Mouse (Mus musculus): ENCODE data around the gene Dcakd.

The Dcakd gene

DNA sequence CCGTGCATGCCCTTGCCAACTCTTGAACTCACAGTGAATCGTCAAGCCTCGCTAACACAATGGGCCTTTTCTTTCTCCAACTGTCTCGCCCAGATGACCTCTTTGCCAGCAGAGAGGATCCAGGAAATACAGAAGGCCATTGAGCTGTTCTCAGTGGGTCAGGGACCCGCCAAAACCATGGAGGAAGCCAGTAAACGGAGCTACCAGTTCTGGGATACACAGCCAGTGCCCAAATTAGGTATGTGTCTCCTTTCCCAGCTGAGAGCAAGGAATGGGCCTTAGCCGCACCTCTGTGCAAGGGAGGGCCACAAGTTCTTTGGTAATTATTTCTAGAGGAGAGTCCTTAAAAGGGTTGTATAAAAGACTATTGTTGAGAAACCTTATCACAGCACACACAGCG lies 18.2 kb upstream of the Dcakd start:
- DNase-seq: no peak

DNA sequence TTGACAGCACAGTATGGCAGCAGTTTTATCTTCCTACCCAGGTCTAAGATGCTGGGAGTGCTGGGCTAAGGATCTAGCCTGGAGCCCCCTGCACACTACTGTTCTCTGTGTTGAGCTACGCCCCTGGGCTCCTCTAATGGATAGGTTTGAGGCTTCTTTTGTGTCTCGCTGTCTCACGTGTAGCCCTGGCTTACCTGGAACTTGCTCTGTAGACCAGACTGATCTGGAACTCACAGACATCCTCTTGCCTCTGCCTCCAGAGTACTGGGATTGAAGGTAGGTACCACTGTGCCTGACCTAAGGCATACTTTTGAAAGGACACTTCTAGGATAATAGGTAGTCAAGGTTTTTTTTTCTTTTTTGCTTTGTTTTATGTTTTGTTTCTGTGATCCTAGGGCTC lies 15.8 kb upstream of the Dcakd start:
- no peak for DNase-seq

DNA sequence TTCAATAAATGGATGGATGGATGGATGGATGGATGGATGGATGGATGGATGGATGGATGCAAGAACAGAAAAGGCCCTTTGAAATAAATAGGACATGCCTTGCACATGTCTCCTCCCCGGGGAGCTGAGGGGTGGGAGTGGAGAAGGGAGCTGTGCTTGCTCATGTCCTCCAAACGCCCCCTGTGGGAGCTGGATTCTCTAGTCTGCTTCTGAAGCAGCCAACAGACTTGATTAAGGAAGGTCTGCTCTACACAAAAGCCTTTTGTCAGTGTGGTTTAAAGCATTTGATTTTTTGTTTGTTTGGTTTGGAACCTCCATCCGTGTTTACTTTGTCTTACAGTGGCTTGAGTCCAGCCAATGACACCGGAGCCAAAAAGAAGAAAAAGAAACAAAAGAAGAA lies 14.7 kb upstream of the Dcakd start:
- DNase-seq: no peak

DNA sequence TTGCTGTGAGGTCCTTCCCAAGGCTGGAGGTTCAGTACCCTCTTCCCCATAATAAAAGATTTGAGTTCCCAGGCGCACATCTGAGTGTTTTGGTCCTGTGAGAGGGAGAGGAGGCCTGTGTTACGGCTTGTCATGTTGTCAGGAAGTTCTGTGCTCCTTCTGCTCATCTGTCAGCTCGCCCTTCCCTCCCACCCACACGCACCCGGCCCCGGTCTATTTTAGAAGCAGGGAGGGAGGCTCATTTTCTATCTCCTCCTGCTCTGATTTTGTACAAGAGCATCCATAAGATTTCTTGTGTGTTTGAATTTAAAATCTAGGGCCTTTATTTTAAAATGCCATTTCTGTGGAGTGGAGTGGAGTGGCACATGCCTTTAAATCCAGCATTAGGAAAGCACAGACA lies 9.9 kb upstream of the Dcakd start:
- DNase-seq: no peak

DNA sequence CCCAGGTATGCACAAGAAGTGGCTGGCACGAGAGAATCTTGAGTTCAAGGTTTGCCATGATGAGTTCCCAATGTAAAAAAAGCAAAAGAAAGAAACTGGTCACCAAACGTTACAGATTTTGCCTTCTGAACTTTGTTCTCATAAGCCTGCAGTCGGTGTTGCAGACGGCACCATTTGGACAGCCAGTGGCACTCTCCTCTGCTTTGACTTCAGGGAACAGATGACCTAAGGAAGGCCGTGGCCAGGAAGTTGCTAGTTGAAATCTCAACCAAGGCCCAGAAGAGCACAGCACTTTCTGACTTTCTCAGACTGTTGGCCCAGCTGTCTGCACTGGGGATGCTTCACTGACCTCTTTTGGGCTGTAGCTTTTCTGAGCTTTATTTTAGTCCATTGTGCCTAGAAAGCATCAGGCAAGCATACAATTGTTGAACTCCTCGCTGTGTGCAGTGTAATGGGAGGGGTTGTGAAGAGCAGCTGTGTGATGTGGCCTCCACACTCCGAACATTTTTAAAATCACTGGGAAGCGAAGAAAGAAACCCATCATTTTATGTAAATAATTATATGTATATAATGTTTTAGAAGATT lies 8.8 kb upstream of the Dcakd start:
- DNase-seq: no peak

DNA sequence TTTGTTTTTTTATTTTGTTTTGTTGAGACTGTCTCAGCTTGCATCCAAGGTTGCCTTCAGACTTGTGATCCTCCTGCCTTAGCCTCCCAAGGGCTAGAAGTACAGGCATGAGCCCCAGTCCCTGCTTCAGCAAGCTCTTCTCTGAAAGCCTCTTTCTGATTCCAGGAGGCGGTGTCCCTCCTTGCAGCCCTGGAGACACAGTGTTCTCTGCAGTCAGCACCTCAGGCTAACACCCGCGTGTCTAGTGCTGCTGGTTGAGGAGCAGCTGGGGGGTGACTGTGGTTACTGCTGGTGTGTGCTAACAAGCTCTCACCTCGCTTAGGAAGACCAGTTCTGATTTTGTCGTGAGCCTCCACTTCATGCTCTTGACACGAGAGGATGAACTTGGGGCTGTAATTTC lies 6.9 kb upstream of the Dcakd start:
- no peak for DNase-seq

DNA sequence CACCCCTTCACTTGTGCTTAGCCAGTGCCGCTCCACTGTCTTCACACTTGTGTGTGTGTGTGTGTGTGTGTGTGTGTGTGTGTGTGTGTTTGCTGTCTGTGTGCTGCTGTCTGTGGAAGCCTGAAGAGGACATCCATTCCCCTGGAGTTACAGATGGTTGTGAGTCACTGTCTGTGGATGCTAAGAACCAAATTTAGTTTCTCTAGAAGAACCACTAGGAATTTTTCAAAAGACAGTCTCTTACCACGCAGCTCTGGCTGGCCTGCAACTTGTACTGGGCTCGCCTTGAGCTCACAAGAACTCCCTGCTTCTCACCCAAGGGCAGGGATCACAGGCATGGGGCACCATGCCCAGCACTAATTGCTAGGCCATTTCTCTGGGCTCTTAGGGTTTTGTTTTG lies 4.9 kb upstream of the Dcakd start:
- DNase-seq: no peak

DNA sequence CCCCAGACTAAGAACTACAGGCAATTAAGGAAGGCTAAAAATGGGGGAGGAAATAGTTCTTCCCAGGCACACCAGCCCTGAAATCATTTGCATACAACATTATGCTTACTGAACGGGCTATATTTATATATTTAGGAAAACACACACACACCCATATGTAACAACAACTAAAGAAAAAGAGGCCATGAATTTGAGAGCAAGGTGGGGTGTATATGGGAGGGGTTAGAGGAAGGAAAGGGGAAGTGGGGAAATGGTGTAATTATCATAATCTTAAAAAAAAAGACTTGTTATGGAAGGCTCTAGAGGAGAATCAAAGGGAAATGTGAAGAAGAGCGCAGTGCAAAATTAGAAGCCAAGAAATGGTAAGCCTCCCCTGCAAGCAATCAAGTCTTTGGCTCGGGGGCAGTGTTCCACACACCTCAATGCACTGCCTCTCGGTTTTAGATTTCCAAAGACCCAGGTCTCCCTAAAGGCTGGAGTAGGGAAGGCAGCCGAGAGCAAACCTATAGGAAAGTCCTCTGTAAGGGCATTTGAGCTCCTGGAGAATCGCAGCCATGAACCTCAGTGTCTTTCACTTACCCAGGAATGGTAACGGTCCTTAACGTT lies 460 bp downstream of the Dcakd start:
- DNase-seq: no peak

DNA sequence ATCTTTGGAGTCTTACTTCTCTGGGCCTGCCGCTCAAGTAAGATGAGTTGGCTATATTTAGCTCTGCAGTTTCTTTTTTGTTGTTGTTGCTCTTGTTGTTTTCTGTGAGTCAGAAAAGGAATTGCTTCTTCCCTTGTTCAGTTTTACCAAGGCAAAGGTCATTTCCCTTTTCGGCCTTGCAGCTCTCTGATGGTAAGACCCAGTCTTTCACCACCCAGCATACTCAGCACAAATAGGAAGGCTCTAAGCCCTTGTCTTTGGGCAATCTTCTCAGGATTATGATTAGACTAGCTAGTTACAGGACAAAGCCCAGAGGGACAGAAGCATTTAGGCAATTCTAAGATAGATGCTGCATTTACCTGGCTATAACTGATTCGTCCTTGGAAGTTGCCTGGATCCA lies 1.2 kb downstream of the Dcakd start:
- DNase-seq: no peak

DNA sequence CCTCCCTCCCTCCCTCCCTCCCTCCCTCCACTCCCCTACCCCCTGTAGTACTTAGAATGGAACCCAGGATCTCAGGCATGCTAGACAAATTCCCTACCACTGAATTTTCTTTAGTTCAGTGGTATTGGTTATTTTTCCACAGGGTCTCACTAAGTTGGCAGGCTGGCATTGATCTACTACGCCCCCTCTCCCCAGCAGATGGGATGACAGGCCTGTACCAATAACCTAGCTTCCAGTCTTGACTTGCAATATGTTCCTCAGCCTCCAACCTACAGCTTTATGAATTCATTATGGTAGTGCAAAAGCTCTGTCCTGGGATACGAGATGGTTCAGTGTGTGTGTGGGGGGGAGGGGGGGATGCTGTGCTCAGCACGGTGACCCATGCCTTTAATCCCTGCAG lies 4.2 kb downstream of the Dcakd start:
- DNase-seq: no peak

DNA sequence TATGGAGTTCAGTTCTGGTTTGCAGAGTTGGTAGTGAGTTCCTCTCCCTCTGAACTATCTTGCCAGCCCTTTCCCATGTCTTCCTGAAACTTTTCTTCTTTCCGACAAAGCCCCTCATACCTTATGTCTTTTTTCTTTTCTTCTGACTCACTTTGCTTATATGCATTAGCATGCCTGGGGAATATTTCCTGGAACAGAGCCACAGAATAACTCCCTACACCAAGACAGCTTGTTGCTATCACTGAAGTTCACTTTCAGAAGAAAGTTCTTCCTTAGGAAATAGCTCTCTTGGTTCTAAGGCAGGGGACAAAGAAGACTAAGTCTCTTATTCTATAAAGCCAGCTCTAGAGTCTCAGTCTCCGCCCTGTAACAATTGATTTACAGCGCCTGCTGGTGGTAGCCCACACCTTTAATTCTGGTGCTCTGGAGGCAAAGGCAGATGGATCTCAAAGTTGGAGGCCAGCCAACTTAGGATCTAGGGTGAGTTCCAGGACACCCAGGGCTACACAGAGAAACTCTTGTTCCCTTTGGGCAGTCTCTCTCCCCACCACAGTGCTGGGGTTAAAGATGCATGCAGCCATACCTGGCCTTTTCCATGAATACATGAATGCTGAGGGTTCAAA lies 7.3 kb downstream of the Dcakd start:
- DNase-seq: no peak

DNA sequence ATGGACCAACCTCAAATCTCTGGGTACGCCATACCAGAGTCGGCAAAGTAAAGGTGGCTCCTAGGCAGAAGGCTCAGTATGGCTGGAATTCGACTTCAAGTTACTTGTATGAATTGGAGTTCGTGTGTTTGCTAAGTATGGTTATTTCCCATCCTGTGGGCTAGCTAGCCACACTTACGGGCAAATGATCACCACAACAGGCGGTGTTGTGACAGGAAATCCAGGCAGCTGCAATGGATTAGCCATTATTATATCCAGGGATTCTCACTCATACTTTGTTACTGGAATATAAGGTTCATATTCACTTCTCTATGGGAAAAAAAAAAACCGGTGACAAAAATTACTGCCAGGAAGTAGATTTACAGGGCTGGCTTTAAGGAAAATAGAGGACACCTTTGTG lies 8.8 kb downstream of the Dcakd start:
- DNase-seq: no peak

DNA sequence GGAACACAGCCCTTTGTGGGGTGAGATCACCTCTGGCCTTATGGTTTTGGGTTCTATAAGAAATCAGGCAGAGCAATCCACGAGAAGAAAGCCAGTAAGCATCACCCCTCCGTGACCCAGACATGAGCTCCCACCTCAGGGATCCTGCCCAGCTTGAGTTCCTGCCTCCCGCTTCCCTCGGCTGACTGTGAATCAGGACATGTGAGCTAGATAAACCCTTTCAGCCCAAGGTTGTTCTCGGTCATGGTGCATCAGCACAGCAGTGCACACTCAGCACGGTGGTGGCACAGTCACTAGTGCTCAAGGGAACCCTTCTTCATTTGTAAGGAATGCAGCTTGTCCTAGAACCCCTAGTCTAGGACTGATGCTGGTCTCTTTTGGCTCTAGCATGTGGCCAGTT lies 9.3 kb downstream of the Dcakd start:
- DNase-seq: no peak

DNA sequence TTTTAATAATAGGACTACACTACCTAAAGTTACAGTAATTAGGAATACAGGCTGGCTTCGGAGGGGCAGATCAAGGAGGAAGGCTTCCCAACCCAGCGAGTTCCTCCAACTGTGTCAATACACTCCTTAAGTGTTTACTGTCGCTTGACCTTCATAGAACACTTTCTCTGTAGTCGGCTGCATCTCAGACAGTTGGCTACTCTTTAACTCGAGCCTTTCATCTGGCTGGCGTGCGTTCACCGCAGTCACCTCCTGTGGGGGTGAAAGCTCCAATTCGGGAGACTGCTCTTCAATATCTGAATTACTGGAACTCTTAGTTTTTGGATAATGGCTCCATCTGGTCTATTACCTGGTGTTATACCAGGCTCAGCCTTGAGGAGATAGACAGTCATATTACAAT lies 10.5 kb downstream of the Dcakd start:
- no peak for DNase-seq

DNA sequence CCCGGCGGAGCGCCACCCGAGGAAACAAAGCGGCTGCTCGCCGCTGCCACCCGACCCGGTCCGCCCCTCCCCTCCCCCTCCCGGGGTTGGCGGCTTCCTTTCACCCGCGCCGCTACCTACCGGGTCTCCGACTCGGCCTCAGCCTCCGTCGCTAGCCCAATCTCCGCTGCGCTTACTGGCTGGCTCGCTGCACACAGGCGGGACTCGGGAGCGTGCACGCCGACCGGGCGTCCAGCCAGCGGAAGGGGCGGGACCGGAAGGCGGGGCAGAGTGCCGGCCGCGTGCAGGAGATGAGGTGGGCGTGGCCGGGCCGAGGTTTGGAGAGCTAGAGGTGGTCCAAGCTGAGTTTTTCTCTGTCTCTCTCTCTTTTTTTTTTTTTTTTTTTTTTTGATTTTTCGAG lies 11.2 kb downstream of the Dcakd start:
- peak; percentile 97 for DNase-seq

DNA sequence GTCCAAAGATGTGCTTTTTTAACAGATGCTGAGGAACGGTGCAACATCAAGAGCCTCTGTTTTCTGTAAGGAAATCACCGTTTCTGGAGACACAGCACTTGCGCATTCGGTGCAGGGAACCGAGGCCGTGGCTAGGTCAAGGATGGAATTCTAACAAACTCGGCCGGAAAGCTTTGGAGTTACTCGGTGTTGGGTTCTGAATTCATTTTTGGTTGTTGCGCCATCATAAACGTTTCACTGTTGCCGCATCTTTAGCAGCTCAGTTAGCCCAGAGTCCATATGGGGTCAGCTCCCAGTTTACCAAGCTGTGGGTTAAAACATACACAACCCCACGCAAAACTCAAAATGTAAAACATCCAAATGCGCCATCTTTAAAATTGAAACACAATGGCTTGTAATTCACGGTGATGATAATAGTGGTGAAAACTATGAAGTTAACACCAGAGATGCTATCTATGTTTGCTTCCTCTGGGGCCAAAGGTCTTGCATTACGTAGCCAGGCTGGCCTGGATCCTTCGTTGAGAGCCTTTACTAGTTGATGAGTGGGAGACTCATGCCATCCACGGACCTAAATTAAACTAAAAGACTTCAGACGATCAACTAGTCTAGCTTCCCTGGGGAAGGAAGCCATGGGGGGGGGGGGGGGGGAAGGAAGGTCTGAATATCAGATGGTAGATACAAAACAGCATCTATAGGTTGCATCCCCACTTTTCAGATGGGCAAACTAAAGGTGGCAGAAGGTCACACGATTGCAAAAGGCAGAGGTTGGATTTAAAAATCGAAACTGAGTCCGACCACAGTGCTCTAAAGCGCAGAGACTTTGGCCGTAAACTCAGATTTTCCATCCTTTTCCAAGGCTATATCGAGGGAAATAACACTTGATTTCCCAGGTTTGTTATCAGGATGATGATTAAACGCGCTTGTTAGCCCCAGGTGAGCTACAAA lies 12.0 kb downstream of the Dcakd start:
- DNase-seq: no peak

DNA sequence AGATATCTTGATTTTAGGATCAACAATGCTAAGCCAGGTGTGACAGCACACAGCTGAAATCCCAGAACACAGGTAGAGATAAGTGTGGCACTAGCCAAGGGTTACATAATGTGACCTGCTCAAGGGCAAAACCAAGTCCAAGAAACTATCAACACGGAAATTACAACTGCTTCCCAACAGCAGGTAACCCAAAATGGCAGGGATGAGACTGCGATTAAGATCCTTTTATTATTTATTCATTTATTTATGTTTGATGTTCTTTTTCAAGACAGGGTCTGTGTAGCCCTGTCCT lies 17.0 kb downstream of the Dcakd start:
- DNase-seq: no peak

DNA sequence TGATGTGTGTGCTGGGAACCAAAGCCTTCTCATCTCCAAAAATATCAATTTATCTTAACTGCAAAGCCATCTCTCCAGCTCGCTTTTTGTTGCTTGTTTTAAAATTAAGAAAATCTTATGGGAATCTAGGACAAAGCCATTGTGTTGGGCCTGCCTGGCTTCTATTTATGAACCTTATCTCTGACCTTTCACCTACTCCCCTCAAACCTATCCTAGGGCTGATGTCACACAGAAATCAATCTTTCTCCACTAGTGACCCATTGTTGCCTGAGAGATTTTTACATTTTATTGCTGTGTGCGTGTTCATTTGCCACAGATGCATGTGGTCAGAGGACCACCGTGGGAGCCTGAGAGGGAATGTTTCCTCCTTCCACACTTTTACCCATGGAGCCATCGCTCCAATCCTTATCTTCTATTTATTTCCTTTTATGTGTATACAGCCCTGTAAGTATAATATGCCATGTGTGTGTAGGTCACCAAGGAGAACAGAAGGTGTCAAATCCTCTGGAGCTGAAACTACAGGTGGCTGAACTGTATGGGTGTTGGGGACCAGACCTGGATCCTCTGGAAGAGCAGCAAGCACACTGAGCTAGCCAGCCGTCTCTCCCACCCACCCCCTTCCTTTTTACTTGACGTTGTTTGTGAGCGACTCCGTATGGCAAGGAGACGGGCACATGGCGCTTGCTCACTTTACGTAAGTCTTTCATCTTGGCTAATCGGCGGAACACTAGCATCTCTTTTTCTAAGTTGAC lies 17.5 kb downstream of the Dcakd start:
- no peak for DNase-seq

DNA sequence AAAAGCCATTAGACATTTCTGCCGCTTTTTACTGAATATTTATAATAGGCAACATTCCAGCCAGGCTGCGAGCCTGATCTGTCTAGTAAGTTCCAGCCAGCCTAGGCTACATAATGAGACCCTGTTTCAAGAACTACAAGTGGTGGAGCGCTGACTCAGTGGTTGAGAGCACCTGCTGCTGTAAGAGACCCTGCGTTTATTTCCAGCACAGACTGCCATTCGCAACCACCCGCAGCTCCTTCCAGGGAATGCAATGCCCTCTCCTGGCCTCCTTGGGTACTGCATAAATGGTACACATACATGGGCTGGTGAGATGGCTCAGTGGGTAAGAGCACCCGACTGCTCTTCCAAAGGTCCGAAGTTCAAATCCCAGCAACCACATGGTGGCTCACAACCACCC lies 18.9 kb downstream of the Dcakd start:
- DNase-seq: no peak

DNA sequence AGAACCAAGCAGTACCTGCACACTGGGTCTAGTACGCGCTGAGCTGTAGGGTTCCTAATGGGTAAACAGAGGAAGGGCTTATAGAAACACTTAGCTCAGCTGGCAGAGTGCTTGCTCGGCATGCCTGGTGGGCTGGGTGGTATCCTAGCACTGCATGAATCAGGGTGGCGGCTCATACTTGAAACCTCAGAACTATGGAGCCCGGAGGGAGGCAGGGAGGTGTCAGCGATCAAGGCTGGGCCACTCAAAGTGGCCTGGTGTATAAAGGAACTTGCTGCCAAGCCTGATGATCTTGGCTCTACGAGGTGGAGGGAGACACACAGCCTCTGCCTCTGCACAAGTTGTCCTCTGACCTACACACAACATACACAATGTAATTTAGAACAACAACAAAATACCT lies 19.6 kb downstream of the Dcakd start:
- DNase-seq: no peak

DNA sequence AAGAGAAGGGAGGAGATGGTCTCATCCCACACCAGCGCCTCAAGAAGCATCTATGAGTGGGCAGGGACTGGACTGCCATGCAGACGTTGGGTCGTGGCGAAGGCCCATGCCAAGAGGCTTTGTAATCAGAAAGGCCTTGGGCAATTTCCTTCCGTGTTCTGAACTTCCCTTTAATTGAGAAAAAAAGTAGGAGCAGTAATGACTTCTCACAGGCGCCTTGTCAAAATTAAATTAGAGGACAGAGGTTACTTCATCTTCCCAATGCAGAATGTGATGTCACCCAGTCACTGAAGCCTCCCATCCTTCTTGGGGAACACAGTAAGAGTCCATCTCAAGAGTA lies 21.2 kb downstream of the Dcakd start:
- no peak for DNase-seq

DNA sequence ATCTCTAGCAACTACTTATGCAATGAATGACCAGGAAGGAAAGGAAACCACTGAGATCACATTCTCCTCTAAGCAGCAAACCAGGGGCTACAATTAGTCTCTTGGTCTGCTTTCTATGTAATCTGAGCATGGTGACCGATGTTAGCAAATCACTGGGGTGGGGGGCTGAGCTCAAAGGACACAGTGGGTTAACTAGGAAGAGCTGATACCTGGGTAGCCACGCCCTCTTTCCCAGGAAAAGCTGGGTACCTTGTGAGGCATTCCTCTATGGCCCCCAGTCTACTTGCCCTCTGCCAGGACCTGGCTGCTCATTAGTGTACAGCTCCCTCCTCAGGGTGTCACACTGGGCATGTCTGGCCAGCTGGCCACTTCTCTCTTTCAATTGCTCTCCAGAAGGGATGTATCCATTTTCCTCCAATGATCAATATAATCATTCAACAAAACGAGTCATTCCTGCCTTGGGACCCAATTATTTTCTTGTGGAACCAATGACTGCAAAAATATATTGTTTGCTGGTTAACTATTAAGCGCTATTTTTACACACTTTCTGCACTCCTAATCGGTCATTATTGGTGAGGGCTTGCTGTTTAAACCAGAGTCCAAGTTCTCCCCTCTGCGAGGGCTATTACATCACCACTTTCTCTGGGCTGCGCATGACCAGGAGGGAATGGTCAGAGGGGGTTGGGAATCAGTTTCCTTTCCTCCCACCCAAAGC lies 21.7 kb downstream of the Dcakd start:
- no peak for DNase-seq
